12 mouse cellular contexts compared by ENCODE assay signal in the genomic region with DNA sequence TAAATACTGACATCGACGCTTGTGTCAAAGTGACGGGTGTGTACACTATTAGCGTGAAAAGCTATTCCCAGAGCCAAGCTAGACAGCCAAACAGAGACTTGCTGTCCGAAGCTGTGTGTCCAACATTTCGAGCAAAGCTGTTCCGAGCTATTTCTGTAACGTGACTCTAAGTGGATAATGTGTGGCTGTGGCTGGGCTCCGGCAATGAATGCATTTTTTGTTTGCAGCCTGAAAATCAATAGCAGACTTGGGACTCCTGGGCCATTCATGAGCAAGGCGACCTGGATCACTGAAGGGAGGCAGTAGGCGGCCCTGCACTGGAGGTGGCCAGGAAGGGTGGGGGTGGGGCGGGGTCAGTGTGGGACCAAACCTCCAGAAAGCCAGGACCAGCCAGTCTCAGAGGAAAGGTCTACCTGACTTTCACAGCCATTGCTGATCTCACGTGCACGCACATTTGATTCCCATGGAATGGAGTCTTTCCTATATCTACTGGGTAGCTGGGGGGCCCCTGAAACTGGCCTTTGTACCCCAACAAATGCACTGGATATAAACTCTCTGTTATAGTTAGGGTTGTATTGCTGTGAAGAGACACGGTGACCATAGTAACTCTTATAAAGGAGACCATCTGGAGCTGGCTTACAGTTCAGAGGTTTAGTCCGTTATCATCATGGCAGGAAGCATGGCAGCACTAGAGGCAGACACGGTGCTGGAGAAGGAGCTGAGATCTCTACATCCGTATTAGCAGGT.
DNase-seq lines count a peak whose midpoint lies in the region; ATAC-seq and TF ChIP-seq lines count a peak whose summit lies in the region.
"Had no signal": no experiment of that assay in that cellular context is flagged by ENCODE, and none has a peak within 500 bp of the region (broad histone marks: within the 10 kb centered on the region; RNA-seq: fewer than 3 reads in every experiment).

No protein-coding gene starts in this region.

- no peak overlapping the region for H3K9ac ChIP-seq in heart, postnatal 0 days (replicated peaks; ENCODE audit: low read depth, low read length)
- no peak overlapping the region for H3K9ac ChIP-seq in embryonic facial prominence, embryonic 11.5 days (replicated peaks; ENCODE audit: low read length)
- no peak overlapping the region for H3K9ac ChIP-seq in intestine, postnatal 0 days (ENCODE audit: low read depth, low read length)
- no peak overlapping the region for H3K9ac ChIP-seq in liver, postnatal 0 days (replicated peaks)
- no peak overlapping the region for H3K9ac ChIP-seq in kidney, embryonic 16.5 days (replicated peaks; ENCODE audit: low read length)
- H3K9ac ChIP-seq: forebrain, embryonic 12.5 days had no signal

- H3K27ac ChIP-seq in heart, postnatal 0 days (ENCODE audit: low read depth), result no peak overlapping the region
- peak overlapping the region; percentile 65 for H3K27ac ChIP-seq in embryonic facial prominence, embryonic 11.5 days (replicated peaks; ENCODE audit: low read depth, low read length)
- H3K27ac ChIP-seq in intestine, postnatal 0 days (ENCODE audit: low read depth, low read length), result no peak overlapping the region
- H3K27ac ChIP-seq in liver, postnatal 0 days (ENCODE audit: low read depth), result peak overlapping the region; percentile 67
- H3K27ac ChIP-seq in kidney, embryonic 16.5 days (ENCODE audit: low read length), result no peak overlapping the region
- H3K27ac ChIP-seq: forebrain, embryonic 12.5 days had no signal

- WGBS in heart, postnatal 0 days, result 51% methylated on average over 18 of the region's 18 CpGs
- 26% methylated on average over 18 of the region's 18 CpGs for WGBS in embryonic facial prominence, embryonic 11.5 days
- 36% methylated on average over 18 of the region's 18 CpGs for WGBS in intestine, postnatal 0 days
- WGBS in liver, postnatal 0 days (ENCODE audit: insufficient replicate concordance), result 58% methylated on average over 18 of the region's 18 CpGs
- 59% methylated on average over 18 of the region's 18 CpGs for WGBS in kidney, embryonic 16.5 days

- no peak for TF ChIP-seq EP300 in heart, postnatal 0 days (IDR thresholded peaks at IDR 0.05; ENCODE audit: low read depth)
- no peak for TF ChIP-seq EP300 in liver, postnatal 0 days (IDR thresholded peaks at IDR 0.05; ENCODE audit: low read depth)

- TF ChIP-seq CTCF in heart, postnatal 0 days (IDR thresholded peaks at IDR 0.05; ENCODE audit: low read depth), result no peak
- TF ChIP-seq CTCF in intestine, postnatal 0 days (IDR thresholded peaks at IDR 0.05; ENCODE audit: low read depth), result no peak
- no peak for TF ChIP-seq CTCF in liver, postnatal 0 days (IDR thresholded peaks at IDR 0.05; ENCODE audit: low read depth)

- no peak for DNase-seq in heart, postnatal 0 days (ENCODE audit: low spot score)
- DNase-seq in heart, postnatal 14 days, result no peak
- DNase-seq in embryonic facial prominence, embryonic 11.5 days (ENCODE audit: low spot score), result peak; percentile 87
- peak; percentile 56 for DNase-seq in liver, postnatal 0 days
- DNase-seq in testis, postnatal 10 days (ENCODE audit: low spot score), result no peak
- DNase-seq: cerebellum, postnatal 10 days; gastrocnemius, postnatal 36 days; kidney, adult 9 months had no signal

- intact Hi-C loops in heart, postnatal 14 days (cut with DNase I), result no loop called here

- no peaks in the 10 kb centered on the region for H3K27me3 ChIP-seq in heart, postnatal 0 days (ENCODE audit: control insufficient read depth, insufficient read depth, low read length)
- H3K27me3 ChIP-seq in embryonic facial prominence, embryonic 11.5 days (ENCODE audit: control insufficient read depth, insufficient read depth, low read length), result no peaks in the 10 kb centered on the region
- no peaks in the 10 kb centered on the region for H3K27me3 ChIP-seq in intestine, postnatal 0 days (replicated peaks; ENCODE audit: control insufficient read depth, insufficient read depth, low read length)
- H3K27me3 ChIP-seq in liver, postnatal 0 days (ENCODE audit: insufficient read depth, low read length), result no peaks in the 10 kb centered on the region
- H3K27me3 ChIP-seq in kidney, embryonic 16.5 days (ENCODE audit: insufficient read depth, low read length), result no peaks in the 10 kb centered on the region

- no peak overlapping the region for H3K4me3 ChIP-seq in heart, postnatal 0 days (ENCODE audit: low read depth, low read length)
- no peak overlapping the region for H3K4me3 ChIP-seq in embryonic facial prominence, embryonic 11.5 days (ENCODE audit: low read depth, low read length)
- H3K4me3 ChIP-seq in intestine, postnatal 0 days (ENCODE audit: low read depth, low read length), result no peak overlapping the region
- H3K4me3 ChIP-seq in liver, postnatal 0 days (ENCODE audit: low read depth, low read length), result no peak overlapping the region
- H3K4me3 ChIP-seq in kidney, embryonic 16.5 days (ENCODE audit: low read length), result no peak overlapping the region
- H3K4me3 ChIP-seq: forebrain, embryonic 12.5 days had no signal

- peaks cover 8% of the 10 kb centered on the region for H3K4me1 ChIP-seq in heart, postnatal 0 days (ENCODE audit: control insufficient read depth, insufficient read depth)
- H3K4me1 ChIP-seq in embryonic facial prominence, embryonic 11.5 days (ENCODE audit: control insufficient read depth, insufficient read depth, low read length), result peaks cover 3% of the 10 kb centered on the region; the same call in 1 of the 2 replicates
- H3K4me1 ChIP-seq in intestine, postnatal 0 days (replicated peaks; ENCODE audit: control insufficient read depth, insufficient read depth, low read length), result peaks cover 5% of the 10 kb centered on the region
- H3K4me1 ChIP-seq in liver, postnatal 0 days (ENCODE audit: insufficient read depth), result peaks cover 3% of the 10 kb centered on the region
- peaks cover 14% of the 10 kb centered on the region for H3K4me1 ChIP-seq in kidney, embryonic 16.5 days (ENCODE audit: insufficient read depth, low read length)

- H3K36me3 ChIP-seq in heart, postnatal 0 days (replicated peaks; ENCODE audit: control insufficient read depth, insufficient read depth, low read length), result no peaks in the 10 kb centered on the region
- H3K36me3 ChIP-seq in embryonic facial prominence, embryonic 11.5 days (replicated peaks; ENCODE audit: control insufficient read depth, insufficient read depth, low read depth, low read length), result no peaks in the 10 kb centered on the region
- no peaks in the 10 kb centered on the region for H3K36me3 ChIP-seq in intestine, postnatal 0 days (ENCODE audit: control insufficient read depth, insufficient read depth)
- no peaks in the 10 kb centered on the region for H3K36me3 ChIP-seq in liver, postnatal 0 days (replicated peaks; ENCODE audit: insufficient read depth, low read length)
- H3K36me3 ChIP-seq in kidney, embryonic 16.5 days (ENCODE audit: insufficient read depth, low read length), result no peaks in the 10 kb centered on the region
- H3K36me3 ChIP-seq: forebrain, embryonic 12.5 days had no signal

- ATAC-seq in heart, postnatal 0 days (ENCODE audit: insufficient read depth, low read depth), result 0 out of 2 replicates have a peak, but pooled peaks have one; percentile 7
- peak; percentile 81 for ATAC-seq in embryonic facial prominence, embryonic 11.5 days (replicated peaks; ENCODE audit: insufficient number of reproducible peaks, low FRiP score, low TSS enrichment, low read depth)
- peak; percentile 87 for ATAC-seq in intestine, postnatal 0 days
- peak; percentile 94 for ATAC-seq in liver, postnatal 0 days
- no peak; the same call in 1 of the 2 replicates for ATAC-seq in kidney, embryonic 16.5 days (ENCODE audit: low FRiP score, low TSS enrichment)
- ATAC-seq: lung, postnatal 0 days had no signal

- no peaks in the 10 kb centered on the region for H3K9me3 ChIP-seq in heart, postnatal 0 days (replicated peaks; ENCODE audit: control insufficient read depth, low read length)
- H3K9me3 ChIP-seq in embryonic facial prominence, embryonic 11.5 days (replicated peaks; ENCODE audit: control insufficient read depth, low read length), result no peaks in the 10 kb centered on the region
- no peaks in the 10 kb centered on the region for H3K9me3 ChIP-seq in intestine, postnatal 0 days (ENCODE audit: control insufficient read depth)
- no peaks in the 10 kb centered on the region for H3K9me3 ChIP-seq in liver, postnatal 0 days (ENCODE audit: low read length)
- no peaks in the 10 kb centered on the region for H3K9me3 ChIP-seq in kidney, embryonic 16.5 days (ENCODE audit: low read length)
- H3K9me3 ChIP-seq: forebrain, embryonic 12.5 days had no signal

- H3K4me2 ChIP-seq in heart, postnatal 0 days (ENCODE audit: low read depth, low read length), result no peak overlapping the region
- no peak overlapping the region for H3K4me2 ChIP-seq in embryonic facial prominence, embryonic 11.5 days (ENCODE audit: low read depth, low read length)
- no peak overlapping the region for H3K4me2 ChIP-seq in intestine, postnatal 0 days (replicated peaks; ENCODE audit: low read depth)
- H3K4me2 ChIP-seq in liver, postnatal 0 days (ENCODE audit: low read depth, low read length), result peak overlapping the region; percentile 44; the same call in 1 of the 2 replicates
- H3K4me2 ChIP-seq in kidney, embryonic 16.5 days (replicated peaks; ENCODE audit: low read depth, low read length), result no peak overlapping the region
- H3K4me2 ChIP-seq: forebrain, embryonic 12.5 days had no signal

Comparison
In these comparisons a context has a peak if more than half of its experiments do, and no peak if none do; other contexts are left out.
1. DNase-seq: peak in embryonic facial prominence, embryonic 11.5 days (single experiment) and liver, postnatal 0 days (single experiment); none in heart, postnatal 0 days (single experiment), heart, postnatal 14 days (0 of 2) and testis, postnatal 10 days (single experiment).
2. H3K27ac ChIP-seq: peak in embryonic facial prominence, embryonic 11.5 days (single experiment) and liver, postnatal 0 days (single experiment); none in heart, postnatal 0 days (single experiment), intestine, postnatal 0 days (single experiment) and kidney, embryonic 16.5 days (single experiment).